Mouse (Mus musculus): ENCODE measurements around the gene Pip5k1a.
"Not testable (repeated sequence)": the region's sequence is repeated elsewhere in the genome, so short reads cannot be mapped to it uniquely, and the experiment has no call there.

Pip5k1a gene

DNA sequence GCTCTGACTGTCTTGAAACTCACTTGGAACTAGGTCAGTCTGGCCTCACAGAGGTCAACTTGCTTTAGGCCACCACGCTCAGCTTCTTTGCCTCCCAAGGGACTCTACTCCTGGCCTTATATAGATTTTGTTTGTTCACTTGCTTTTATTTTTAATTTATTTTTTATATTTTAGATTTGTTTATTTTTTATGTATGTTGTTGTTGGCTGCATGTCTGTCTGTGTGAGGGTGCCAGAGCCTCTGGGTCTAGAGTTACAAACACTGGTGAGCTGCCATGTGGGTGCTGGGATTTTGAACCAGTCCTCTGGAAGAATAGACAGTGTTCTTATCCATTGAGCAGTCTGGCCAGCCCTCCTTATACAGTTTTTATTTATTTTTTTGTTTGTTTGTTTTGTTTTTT is 6.0 kb upstream of the Pip5k1a start:
- no peak for DNase-seq (ENCODE audit: low spot score)

GRCm38 (mm10) chr3:95110911-95111726 is 4.4 kb upstream of the Pip5k1a start, which contains the start of gene Vps72:
Vps72 (plus strand) TSS chr3:95111022.
- peak; percentile 93 for DNase-seq (ENCODE audit: low spot score)

DNA sequence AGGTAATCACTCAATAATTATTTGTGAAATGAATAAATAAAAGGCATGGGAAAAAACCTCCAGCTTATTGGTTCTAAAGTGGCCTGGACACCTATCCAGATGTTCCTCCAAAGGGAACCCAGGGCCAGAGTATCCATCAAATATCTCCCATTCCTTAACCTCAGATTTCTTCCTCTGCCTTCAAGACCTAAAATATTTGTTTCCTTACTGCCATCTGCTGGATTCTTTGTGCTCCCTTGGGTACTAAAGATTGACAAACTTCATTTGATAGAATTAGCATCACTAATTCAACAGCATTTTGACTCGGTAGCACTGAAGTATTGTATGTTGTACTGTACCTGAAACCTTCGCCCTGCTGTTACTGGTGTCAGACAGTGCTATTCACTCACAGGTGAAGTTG is 1.2 kb upstream of the Pip5k1a start:
- DNase-seq (ENCODE audit: low spot score): no peak

GRCm38 (mm10) chr3:95107308-95107707 is 578 bp upstream of the Pip5k1a start:
- DNase-seq (ENCODE audit: low spot score): not testable (repeated sequence)

DNA sequence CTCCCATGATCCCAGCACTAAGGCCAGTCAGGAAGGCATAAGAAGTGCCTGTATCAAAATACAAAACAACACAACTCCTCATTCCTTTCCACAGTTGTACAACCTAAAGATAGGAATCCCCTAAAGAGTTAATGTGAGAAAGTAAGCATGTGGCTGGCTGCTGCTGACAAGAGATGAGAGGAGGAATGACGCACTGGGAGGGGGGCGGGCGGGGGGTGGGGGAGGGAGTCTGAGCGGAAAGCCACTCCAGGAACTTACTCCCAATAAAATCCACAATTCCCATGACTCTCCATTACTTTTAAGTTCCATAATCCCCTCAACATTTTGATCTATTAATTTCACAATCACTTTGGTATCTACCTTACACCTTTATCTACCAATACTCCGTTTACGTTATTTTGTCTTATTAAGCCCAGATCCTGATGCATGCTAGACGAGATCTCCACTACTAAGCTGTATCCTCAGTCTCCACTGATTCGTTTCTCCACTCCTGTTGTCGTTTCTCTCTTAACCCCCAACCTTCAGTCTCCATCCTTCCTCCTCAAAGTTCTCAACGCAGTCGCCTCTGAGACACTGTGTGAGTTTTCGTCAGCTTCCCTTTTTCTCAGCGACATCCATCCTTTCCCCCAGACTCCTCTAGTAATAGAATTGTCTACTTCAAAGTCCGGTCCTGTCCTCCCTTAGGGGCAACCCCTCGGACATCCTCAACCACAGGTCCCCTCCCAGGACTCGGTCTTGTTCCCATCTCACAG is 968 bp downstream of the Pip5k1a start:
- no peak for DNase-seq (ENCODE audit: low spot score)

- no peak for DNase-seq (ENCODE audit: low spot score)
These were observed 1.6 kb downstream of the Pip5k1a start for GRCm38 (mm10) chr3:95105121-95105520.

- no peak for DNase-seq (ENCODE audit: low spot score)
These were observed 5.9 kb downstream of the Pip5k1a start for GRCm38 (mm10) chr3:95100854-95101253.

- no peak for DNase-seq (ENCODE audit: low spot score)
These were observed 18.7 kb downstream of the Pip5k1a start for GRCm38 (mm10) chr3:95088071-95088470.

DNA sequence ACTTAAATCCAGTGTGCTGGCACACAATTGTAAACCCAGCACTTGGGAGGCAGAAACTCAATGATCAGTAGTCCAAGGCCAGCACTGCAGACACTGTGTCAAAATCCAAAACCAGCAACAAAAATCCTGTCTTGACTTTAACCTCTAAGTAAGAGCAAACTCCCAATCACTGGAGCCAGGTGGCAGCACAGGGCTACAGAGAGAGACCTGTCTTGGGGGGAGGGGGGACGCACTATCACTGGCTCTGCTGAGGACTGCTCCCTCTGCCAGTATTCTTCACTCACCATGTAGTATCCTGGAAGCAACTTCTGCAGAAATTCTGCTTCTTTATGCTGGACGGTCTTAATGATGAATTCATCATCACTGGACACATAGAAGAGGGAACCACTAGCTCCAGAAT is 35.1 kb downstream of the Pip5k1a start:
- no peak for DNase-seq (ENCODE audit: low spot score)

GRCm38 (mm10) chr3:95066570-95066969 is 40.2 kb downstream of the Pip5k1a start:
- DNase-seq (ENCODE audit: low spot score): no peak

DNA sequence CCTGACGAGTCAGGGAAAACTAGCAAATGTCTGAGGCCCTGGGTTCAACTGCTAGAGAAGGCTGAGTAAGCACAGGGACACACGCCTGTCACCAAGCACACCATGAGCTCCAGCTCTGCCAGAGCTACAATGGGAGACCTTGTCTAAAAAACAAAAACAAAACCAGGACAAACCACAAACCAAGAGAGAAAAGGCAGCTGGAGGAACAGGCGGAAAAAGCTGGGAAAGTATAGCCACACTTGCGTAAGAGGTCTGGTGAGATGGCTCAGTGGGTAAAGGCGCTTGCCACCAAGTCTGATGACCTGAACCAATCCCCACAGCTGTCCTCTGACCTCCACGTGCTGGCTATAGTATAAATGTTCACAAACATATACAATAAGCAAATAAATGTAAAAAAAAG is 40.6 kb downstream of the Pip5k1a start:
- DNase-seq (ENCODE audit: low spot score): no peak

DNA sequence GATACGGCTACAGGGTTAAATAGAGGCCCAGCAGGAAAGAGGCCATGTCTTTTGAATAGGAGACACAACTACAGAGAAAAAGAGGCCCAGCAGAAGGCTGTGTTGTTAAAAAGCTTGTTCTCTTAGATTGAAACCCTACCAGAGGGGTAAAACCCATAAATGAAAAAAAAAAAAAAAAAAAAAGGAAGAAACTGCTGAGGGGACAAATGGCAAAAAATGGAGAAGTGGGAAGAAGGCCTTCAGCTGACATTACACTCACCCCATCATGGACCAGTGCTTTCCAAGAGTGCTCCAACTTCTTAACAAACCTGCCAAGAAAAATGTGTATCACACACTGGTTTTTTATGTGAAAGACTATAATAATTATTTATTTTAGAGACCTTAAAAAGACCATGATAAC is 41.2 kb downstream of the Pip5k1a start:
- DNase-seq (ENCODE audit: low spot score): no peak

DNA sequence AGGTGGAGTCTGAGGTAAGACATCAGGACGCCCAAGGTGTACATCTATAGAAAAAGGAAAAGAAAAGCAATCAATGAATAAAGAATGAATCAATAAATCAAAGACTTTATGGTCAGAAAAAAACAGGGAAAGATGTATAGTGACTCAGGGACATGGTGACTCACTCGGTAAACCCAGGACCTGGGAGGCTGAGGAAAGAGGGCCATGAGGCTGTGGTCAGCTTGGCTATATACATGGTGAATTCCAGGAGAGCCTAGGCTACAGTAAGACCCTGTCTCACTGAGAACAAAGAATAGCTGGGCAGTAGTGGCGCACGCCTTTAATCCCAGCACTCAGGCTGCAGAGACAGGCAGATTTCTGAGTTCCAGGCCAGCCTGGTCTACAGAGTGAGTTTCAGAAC is 43.0 kb downstream of the Pip5k1a start:
- DNase-seq (ENCODE audit: low spot score): no peak

DNA sequence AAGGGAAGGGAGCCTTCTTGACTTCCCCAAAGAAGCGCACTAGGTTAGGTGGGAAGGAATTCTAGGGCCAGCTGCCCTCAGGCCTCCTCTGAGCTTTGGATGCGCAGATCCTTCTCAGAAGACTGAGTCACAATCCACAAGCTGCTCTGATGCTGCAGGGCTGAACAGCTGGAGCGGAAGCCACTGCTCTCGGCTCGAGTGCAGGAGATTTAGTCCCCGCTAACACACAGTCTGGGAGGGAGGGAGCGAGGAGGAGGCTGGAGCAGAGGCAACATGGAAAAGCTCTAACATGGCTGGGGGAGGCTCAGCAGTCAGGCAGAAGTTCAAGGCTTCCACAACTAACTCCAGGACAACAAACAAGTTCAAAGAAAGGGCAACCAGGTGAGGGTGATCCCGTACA is 48.7 kb downstream of the Pip5k1a start:
- no peak for DNase-seq (ENCODE audit: low spot score)

DNA sequence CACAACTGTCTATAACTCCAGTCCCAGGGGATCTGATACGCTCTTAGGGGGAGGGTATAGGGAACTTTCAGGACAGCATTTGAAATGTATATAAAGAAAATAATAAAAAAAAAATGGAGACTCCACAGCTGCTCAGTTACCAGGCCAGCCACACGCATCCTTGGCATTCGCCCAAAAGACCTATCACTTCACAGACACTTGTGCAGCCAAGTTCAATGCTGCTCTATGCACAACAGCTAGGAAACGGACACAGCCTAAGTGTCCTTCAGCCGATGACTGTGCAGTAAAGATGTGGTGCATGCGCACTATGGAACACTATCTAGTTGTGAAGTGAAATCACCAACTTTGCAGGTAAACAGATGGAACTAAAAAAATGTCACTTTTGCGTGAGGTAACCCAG is 50.5 kb downstream of the Pip5k1a start:
- DNase-seq (ENCODE audit: low spot score): no peak

DNA sequence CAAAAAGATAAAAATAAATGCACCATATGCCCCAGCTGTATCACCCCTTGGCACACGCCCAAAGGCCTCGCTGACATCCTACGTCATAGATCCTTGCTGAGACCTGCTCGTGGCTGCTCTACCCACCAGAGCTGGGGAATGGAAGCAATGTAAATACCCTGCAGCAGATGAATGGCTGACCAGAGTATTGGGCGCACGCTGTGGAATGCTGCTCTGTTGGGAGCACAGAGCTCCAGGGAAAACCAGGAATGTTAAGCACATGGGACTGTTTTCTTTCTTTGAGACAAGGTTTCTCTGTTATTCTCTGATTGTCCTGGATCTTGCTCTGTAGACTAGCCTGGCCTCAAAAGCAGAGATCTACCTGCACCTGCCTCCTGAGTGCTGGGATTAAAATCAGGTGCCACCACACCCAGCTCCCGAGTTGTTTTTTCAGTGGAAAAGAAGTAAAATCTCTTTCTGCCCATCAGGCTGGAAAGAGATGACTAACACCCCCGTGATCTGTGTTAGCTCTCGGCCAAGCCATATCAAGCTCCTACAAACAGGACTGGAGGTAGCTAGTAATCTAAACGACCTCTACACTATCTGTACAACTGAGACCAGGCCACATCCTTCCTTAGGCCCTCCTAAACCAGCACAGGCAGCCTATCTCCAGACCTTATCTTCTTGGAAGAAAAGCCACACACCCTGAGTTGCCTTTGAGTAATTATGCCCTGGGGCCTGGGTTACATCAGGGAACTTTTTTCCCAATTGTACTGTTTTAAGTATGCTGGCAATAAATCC is 52.1 kb downstream of the Pip5k1a start:
- DNase-seq (ENCODE audit: low spot score): peak; percentile 80

GRCm38 (mm10) chr3:95053701-95054100 is 53.0 kb downstream of the Pip5k1a start:
- peak; percentile 46 for DNase-seq (ENCODE audit: low spot score)

DNA sequence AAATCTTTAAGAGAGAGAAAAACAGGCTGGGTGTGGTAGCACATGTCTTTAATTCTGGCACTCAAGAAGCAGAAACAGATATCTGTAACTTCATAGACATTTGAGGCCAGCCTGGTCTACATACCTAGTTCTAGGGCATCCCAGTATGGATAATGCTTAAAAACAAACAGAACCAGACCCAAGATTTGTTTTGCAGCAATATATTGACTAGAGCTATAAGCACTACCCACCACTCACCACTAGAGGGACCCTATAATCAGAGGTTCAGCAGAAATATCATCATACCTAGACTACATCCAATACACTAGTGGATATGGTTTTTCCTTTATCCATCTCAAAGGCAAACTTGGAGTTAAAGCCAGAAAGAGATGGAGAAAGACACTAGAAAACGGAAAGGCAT is 53.8 kb downstream of the Pip5k1a start:
- no peak for DNase-seq (ENCODE audit: low spot score)

- DNase-seq (ENCODE audit: low spot score): no peak
These were observed 58.8 kb downstream of the Pip5k1a start for GRCm38 (mm10) chr3:95047914-95048313.

DNA sequence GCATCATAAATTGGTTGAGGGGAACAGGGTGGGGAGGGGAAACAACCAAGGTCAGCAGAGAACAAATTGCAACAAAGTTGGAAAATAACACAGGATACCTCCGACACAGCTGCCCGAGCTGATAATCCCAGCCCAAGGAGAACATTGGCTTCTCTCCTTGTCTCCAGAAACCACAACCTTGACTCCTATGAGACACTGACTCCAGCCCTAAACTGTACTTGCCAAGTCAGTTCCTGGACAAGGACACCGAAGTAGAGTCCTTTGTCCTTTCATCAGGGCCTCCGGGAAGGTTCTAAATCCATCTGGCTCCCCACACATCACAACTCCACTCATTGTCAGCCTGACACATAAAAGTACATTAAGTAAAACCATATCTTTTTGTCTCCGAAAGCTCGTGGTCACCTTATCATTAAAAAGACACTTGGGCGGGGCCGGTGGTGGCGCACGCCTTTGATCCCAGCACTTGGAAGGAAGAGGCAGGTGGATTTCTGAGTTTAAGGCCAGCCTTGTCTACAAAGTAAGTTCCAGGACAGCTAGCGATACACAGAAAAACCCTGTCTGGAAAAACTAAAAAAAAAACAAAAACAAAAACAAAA is 60.2 kb downstream of the Pip5k1a start:
- DNase-seq (ENCODE audit: low spot score): peak; percentile 84

GRCm38 (mm10) chr3:95043251-95043650 is 63.5 kb downstream of the Pip5k1a start:
- DNase-seq (ENCODE audit: low spot score): no peak

GRCm38 (mm10) chr3:95042838-95043229 is 63.9 kb downstream of the Pip5k1a start:
- DNase-seq (ENCODE audit: low spot score): no peak

All from testis, postnatal 14 days (tissue).